ENCODE assay signal across 28 mouse cellular contexts in the genomic region with DNA sequence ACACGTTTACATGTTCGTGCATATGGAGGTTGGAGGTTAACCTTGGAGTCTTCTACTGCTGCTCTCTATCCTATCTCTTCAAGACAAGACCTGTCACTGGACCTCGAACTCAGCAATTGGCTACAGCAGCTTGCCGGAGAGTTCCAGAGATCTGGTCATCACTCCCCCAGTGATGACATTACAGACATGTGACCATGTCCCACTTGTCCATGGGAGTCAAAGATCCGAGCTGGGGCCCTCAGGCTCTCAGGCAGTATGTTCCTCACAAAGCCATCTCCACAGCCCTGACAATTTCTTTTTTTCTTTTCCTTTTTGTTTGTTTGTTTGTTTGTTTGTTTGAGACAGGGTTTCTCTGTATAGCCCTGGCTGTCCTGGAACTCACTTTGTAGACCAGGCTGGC.
"Had no signal": no experiment of that assay in that cellular context is flagged by ENCODE, and none has a peak within 500 bp of the region (broad histone marks: within the 10 kb centered on the region; RNA-seq: fewer than 3 reads in every experiment).

No protein-coding gene starts in this region.

- H3K9me3 ChIP-seq: embryonic facial prominence, embryonic 10.5 days; embryonic facial prominence, embryonic 15.5 days; forebrain, embryonic 12.5 days; forebrain, embryonic 15.5 days had no signal

- H3K36me3 ChIP-seq: embryonic facial prominence, embryonic 10.5 days; embryonic facial prominence, embryonic 12.5 days; embryonic facial prominence, embryonic 13.5 days; embryonic facial prominence, embryonic 15.5 days; forebrain, embryonic 10.5 days; forebrain, embryonic 12.5 days; forebrain, embryonic 15.5 days had no signal

- H3K4me1 ChIP-seq: embryonic facial prominence, embryonic 12.5 days; embryonic facial prominence, embryonic 13.5 days; embryonic facial prominence, embryonic 15.5 days; forebrain, embryonic 10.5 days; forebrain, embryonic 12.5 days; forebrain, embryonic 13.5 days; forebrain, embryonic 15.5 days had no signal

- H3K9ac ChIP-seq: embryonic facial prominence, embryonic 12.5 days; embryonic facial prominence, embryonic 13.5 days; embryonic facial prominence, embryonic 15.5 days; forebrain, embryonic 12.5 days; forebrain, embryonic 13.5 days; forebrain, embryonic 15.5 days; forebrain, postnatal 0 days had no signal

- H3K4me2 ChIP-seq: embryonic facial prominence, embryonic 12.5 days; embryonic facial prominence, embryonic 13.5 days; embryonic facial prominence, embryonic 15.5 days; forebrain, embryonic 12.5 days; forebrain, embryonic 13.5 days; forebrain, embryonic 15.5 days had no signal

- H3K27me3 ChIP-seq: embryonic facial prominence, embryonic 12.5 days; embryonic facial prominence, embryonic 13.5 days; embryonic facial prominence, embryonic 15.5 days; forebrain, embryonic 12.5 days; forebrain, embryonic 13.5 days; forebrain, embryonic 15.5 days had no signal

- H3K4me3 ChIP-seq: embryonic facial prominence, embryonic 10.5 days; embryonic facial prominence, embryonic 12.5 days; embryonic facial prominence, embryonic 13.5 days; embryonic facial prominence, embryonic 15.5 days; erythroblast, embryonic 14.5 days; forebrain, embryonic 10.5 days; forebrain, embryonic 12.5 days; forebrain, embryonic 13.5 days; forebrain, embryonic 15.5 days; gastrocnemius, adult 2 months had no signal

- ATAC-seq: forebrain, embryonic 13.5 days; forebrain, embryonic 14.5 days; forebrain, embryonic 15.5 days; forebrain, embryonic 16.5 days; forebrain, postnatal 0 days had no signal

- H3K27ac ChIP-seq: embryonic facial prominence, embryonic 10.5 days; embryonic facial prominence, embryonic 12.5 days; embryonic facial prominence, embryonic 13.5 days; embryonic facial prominence, embryonic 15.5 days; forebrain, embryonic 10.5 days; forebrain, embryonic 12.5 days; forebrain, embryonic 13.5 days; forebrain, embryonic 15.5 days; gastrocnemius, adult 2 months had no signal

- DNase-seq: cerebellum, adult 18-20 months; cerebellum, adult 2 months; cerebellum, adult 8-10 months; cerebellum, adult 9-10 months; cerebellum, adult 9-11 months; cerebellum, postnatal 10 days; cerebellum, postnatal 14 days; cerebellum, postnatal 25 days; cerebellum, postnatal 36 days; embryo, embryonic 11 days; forebrain, postnatal 0 days; gastrocnemius, adult 2 months; gastrocnemius, postnatal 10 days; gastrocnemius, postnatal 14 days; gastrocnemius, postnatal 25 days; gastrocnemius, postnatal 36 days; heart, adult 18-20 months had no signal
